Mouse (Mus musculus) gastrocnemius, postnatal 14 days (tissue): Measurements from ENCODE around the gene Cpa2. TPM values are rescaled to one million over a fixed set of nuclear protein-coding genes. Genes with fewer than 3 reads are reported as not detected.

Experiments
- DNase-seq: peaks from one replicate; pipeline ENCODE4 v3.0.0; 2021; ENCODE audit warnings: mixed read lengths
- intact Hi-C: fragments of 180-260 bp; cut with DNase I; formaldehyde crosslinking; loops from one replicate; pipeline ENCODE4 v1.15.1; 2025; ENCODE audit warnings: low total_unique reads
- total RNA-seq, 2 experiments: library from RNA; stranded (reverse); gene quantifications; 2 replicates each; pipeline ENCODE4 v1.2.3; 2021

The Cpa2 gene
- total RNA-seq, 2 experiments from 2014 or later, result 1.3 TPM; not detected in 1

DNA sequence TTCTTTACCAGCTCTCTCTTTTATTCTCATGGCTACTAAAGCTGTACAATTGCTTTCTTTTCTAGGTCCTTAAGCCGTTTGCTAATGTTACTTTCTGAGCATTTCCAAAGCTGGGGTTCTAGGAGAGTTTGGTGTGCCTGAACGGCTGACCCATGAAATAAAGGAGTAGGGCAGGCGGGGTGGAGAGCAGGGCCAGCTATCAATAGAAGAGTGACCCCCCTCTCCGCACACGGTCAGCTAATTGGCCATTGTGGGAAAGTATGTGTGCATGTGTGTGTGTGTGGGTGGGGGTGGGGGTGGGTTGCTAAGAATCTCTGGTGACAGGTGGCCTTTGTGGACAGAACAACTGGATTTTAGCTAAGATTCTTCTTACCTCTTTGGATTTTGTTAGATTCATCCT, 69.8 kb downstream of the Cpa2 start:
- intact Hi-C loops, result no loop called here
- DNase-seq, result no peak

Other genes starting within 250 kb of the Cpa2 start
- 10 to 100 TPM; 55.3 to 58.6 TPM for gene Ube2h, start 237.0 kb upstream of the Cpa2 start, total RNA-seq
- gene Zc3hc1, start 150.6 kb upstream of the Cpa2 start, total RNA-seq, result 10 to 100 TPM; 12.3 to 15.7 TPM
- gene Klhdc10, start 139.7 kb upstream of the Cpa2 start, total RNA-seq, result 10 to 100 TPM; 45.0 to 50.2 TPM
- gene Tmem209, start 31.8 kb upstream of the Cpa2 start, total RNA-seq, result 1 to 10 TPM; 7.9 to 8.3 TPM
- gene Ssmem1, start 31.7 kb upstream of the Cpa2 start, total RNA-seq, result under 1 TPM; 0.14 to 0.29 TPM
- gene Cpa4, start 26.8 kb downstream of the Cpa2 start, total RNA-seq, result under 1 TPM; 0.13 to 0.25 TPM
- gene Cpa5, start 69.4 kb downstream of the Cpa2 start, total RNA-seq, result under 1 TPM; 0.31 to 0.43 TPM
- gene Cpa1, start 97.6 kb downstream of the Cpa2 start, total RNA-seq, result not detected
- 1 to 10 TPM; 1.3 to 2.1 TPM for gene Cep41, start 152.2 kb downstream of the Cpa2 start, total RNA-seq
- gene Mest, start 182.0 kb downstream of the Cpa2 start, total RNA-seq, result 100 to 1,000 TPM in 1 of 2 experiments, 10 to 100 TPM in 1; 64.5 to 101 TPM